Mouse (Mus musculus): Measurements from ENCODE around the gene Fgfr2. TPM values are rescaled to one million over a fixed set of nuclear protein-coding genes. Genes with fewer than 3 reads are reported as not detected.

Fgfr2 gene
- polyA plus RNA-seq, 1 experiment, result 1.7 TPM

DNA sequence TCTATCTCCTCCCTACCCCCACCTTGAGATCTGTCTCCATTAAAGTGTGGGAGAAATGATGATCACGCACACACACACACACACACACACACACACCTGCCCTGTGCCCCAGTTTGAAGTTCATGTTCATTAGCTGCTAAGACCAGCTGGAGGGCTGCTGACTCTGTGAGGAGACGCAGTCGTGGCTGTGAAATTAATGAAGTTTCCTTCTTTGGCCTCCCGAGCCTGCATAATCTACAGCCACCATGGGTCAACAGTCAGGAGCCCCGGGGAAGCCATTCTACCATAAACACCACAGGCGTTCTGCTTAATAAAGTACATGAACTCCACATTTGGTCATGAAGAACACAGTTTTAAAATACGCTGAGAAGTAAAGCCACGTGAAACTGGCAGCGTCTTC is 706.3 kb downstream of the Fgfr2 start:
- H3K79me3 ChIP-seq (ENCODE audit: low read depth), result no peaks in the 10 kb centered on the region
- H3K4me3 ChIP-seq (ENCODE audit: insufficient read depth, poor library complexity, severe bottlenecking), result no peak overlapping the region
- H3K79me2 ChIP-seq (ENCODE audit: control insufficient read depth, insufficient read depth), result no peaks in the 10 kb centered on the region
- TF ChIP-seq USF1 (IDR thresholded peaks at IDR 0.05; ENCODE audit: low read depth) (no peak), FOSL1 (IDR thresholded peaks at IDR 0.05; ENCODE audit: insufficient read depth, low read length, poor library complexity, severe bottlenecking) (no peak)
- H3K27me3 ChIP-seq (ENCODE audit: control insufficient read depth, insufficient read depth, insufficient read length), result no peaks in the 10 kb centered on the region
- H3K36me3 ChIP-seq (ENCODE audit: control insufficient read depth, insufficient read depth), result no peaks in the 10 kb centered on the region
- no peak overlapping the region for H3ac ChIP-seq (ENCODE audit: control insufficient read depth, insufficient read length, low read depth)

GRCm38 (mm10) chr7:132415866-132416265 is 707.3 kb downstream of the Fgfr2 start:
- Histone ChIP-seq H3K79me2 (ENCODE audit: control insufficient read depth, insufficient read depth) (no peaks in the 10 kb centered on the region), H3K36me3 (ENCODE audit: control insufficient read depth, insufficient read depth) (no peaks in the 10 kb centered on the region), H3K4me3 (ENCODE audit: insufficient read depth, poor library complexity, severe bottlenecking) (no peak overlapping the region), H3K79me3 (ENCODE audit: low read depth) (no peaks in the 10 kb centered on the region), H3ac (ENCODE audit: control insufficient read depth, insufficient read length, low read depth) (no peak overlapping the region), H3K27me3 (ENCODE audit: control insufficient read depth, insufficient read depth, insufficient read length) (no peaks in the 10 kb centered on the region)
- TF ChIP-seq MYOG (IDR thresholded peaks at IDR 0.05; ENCODE audit: control insufficient read depth, extremely low read depth, insufficient read length) (no peak), FOSL1 (IDR thresholded peaks at IDR 0.05; ENCODE audit: insufficient read depth, low read length, poor library complexity, severe bottlenecking) (no peak), MAX (IDR thresholded peaks at IDR 0.05) (no peak), USF1 (IDR thresholded peaks at IDR 0.05; ENCODE audit: low read depth) (no peak), CEBPB (IDR thresholded peaks at IDR 0.05; ENCODE audit: low read depth) (no peak), MYOD1 (IDR thresholded peaks at IDR 0.05; ENCODE audit: control insufficient read depth, insufficient read length, low read depth) (no peak), CTCF (IDR thresholded peaks at IDR 0.05; ENCODE audit: control insufficient read depth, insufficient read depth, insufficient read length) (no peak)

DNA sequence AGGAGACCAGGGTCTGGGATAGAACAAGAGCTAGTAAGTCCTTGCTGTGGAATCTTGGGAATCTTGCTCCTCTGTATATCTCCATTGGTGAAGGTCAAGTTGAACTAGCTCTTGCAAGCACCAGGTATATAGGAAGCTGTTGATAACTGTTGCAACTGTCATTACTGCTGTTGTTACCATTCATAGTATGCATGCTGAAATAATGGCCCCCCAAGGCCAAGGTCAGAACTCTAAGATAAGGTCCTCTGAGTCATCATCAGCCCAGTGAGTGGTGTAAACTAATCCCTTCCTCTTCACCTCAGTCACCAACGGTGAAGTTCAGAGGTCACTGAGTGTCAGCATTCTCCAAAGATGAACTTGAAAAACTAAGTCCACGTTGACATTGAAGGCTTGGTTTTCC is 710.6 kb downstream of the Fgfr2 start:
- H3K36me3 ChIP-seq (ENCODE audit: control insufficient read depth, insufficient read depth), result no peaks in the 10 kb centered on the region
- no peak overlapping the region for H3K4me3 ChIP-seq (ENCODE audit: insufficient read depth, poor library complexity, severe bottlenecking)
- H3K79me3 ChIP-seq (ENCODE audit: low read depth), result no peaks in the 10 kb centered on the region
- no peaks in the 10 kb centered on the region for H3K27me3 ChIP-seq (ENCODE audit: control insufficient read depth, insufficient read depth, insufficient read length)
- no peaks in the 10 kb centered on the region for H3K79me2 ChIP-seq (ENCODE audit: control insufficient read depth, insufficient read depth)
- TF ChIP-seq CEBPB (IDR thresholded peaks at IDR 0.05; ENCODE audit: low read depth), result no peak
- no peak for TF ChIP-seq MYOD1 (IDR thresholded peaks at IDR 0.05; ENCODE audit: control insufficient read depth, insufficient read length, low read depth)
- TF ChIP-seq MYOG (IDR thresholded peaks at IDR 0.05; ENCODE audit: control insufficient read depth, extremely low read depth, insufficient read length), result no peak
- TF ChIP-seq MAX (IDR thresholded peaks at IDR 0.05), result no peak
- no peak for TF ChIP-seq FOSL1 (IDR thresholded peaks at IDR 0.05; ENCODE audit: insufficient read depth, low read length, poor library complexity, severe bottlenecking)
- TF ChIP-seq USF1 (IDR thresholded peaks at IDR 0.05; ENCODE audit: low read depth), result no peak
- TF ChIP-seq CTCF (IDR thresholded peaks at IDR 0.05; ENCODE audit: control insufficient read depth, insufficient read depth, insufficient read length), result no peak
- no peak overlapping the region for H3ac ChIP-seq (ENCODE audit: control insufficient read depth, insufficient read length, low read depth)

DNA sequence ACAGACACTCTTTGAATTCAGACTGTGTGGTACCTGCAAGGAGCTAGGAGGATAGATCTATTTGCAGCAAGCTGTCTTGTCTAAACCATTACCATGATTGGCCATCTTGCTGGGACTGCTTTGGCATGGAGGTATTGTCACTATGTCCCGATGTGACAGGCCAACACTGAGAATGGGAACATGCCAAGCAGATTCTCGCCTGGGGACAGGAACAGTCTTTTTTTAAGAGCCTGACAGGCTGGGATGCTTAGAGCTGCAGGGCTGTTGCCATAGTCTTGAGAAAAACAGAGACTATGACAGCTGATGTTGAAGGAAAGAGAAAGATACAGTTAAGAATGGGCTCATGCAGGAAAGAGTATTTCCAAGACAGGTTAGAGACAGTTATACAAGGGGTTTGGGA is 711.4 kb downstream of the Fgfr2 start:
- H3K79me2 ChIP-seq (ENCODE audit: control insufficient read depth, insufficient read depth), result no peaks in the 10 kb centered on the region
- no peak overlapping the region for H3ac ChIP-seq (ENCODE audit: control insufficient read depth, insufficient read length, low read depth)
- H3K4me3 ChIP-seq (ENCODE audit: insufficient read depth, poor library complexity, severe bottlenecking), result no peak overlapping the region
- H3K36me3 ChIP-seq (ENCODE audit: control insufficient read depth, insufficient read depth), result no peaks in the 10 kb centered on the region
- no peaks in the 10 kb centered on the region for H3K27me3 ChIP-seq (ENCODE audit: control insufficient read depth, insufficient read depth, insufficient read length)
- TF ChIP-seq MYOG (IDR thresholded peaks at IDR 0.05; ENCODE audit: control insufficient read depth, extremely low read depth, insufficient read length), result no peak
- no peak for TF ChIP-seq FOSL1 (IDR thresholded peaks at IDR 0.05; ENCODE audit: insufficient read depth, low read length, poor library complexity, severe bottlenecking)
- TF ChIP-seq MAX (IDR thresholded peaks at IDR 0.05), result no peak
- TF ChIP-seq MYOD1 (IDR thresholded peaks at IDR 0.05; ENCODE audit: control insufficient read depth, insufficient read length, low read depth), result no peak
- TF ChIP-seq CTCF (IDR thresholded peaks at IDR 0.05; ENCODE audit: control insufficient read depth, insufficient read depth, insufficient read length), result no peak
- TF ChIP-seq CEBPB (IDR thresholded peaks at IDR 0.05; ENCODE audit: low read depth), result no peak
- TF ChIP-seq USF1 (IDR thresholded peaks at IDR 0.05; ENCODE audit: low read depth), result no peak
- H3K79me3 ChIP-seq (ENCODE audit: low read depth), result no peaks in the 10 kb centered on the region

- Histone ChIP-seq H3K36me3 (ENCODE audit: control insufficient read depth, insufficient read depth) (no peaks in the 10 kb centered on the region), H3ac (ENCODE audit: control insufficient read depth, insufficient read length, low read depth) (no peak overlapping the region), H3K79me2 (ENCODE audit: control insufficient read depth, insufficient read depth) (no peaks in the 10 kb centered on the region), H3K4me3 (ENCODE audit: insufficient read depth, poor library complexity, severe bottlenecking) (no peak overlapping the region), H3K79me3 (ENCODE audit: low read depth) (no peaks in the 10 kb centered on the region), H3K27me3 (ENCODE audit: control insufficient read depth, insufficient read depth, insufficient read length) (no peaks in the 10 kb centered on the region)
- no peak for TF ChIP-seq MYOG (IDR thresholded peaks at IDR 0.05; ENCODE audit: control insufficient read depth, extremely low read depth, insufficient read length)
Observed at GRCm38 (mm10) chr7:132410958-132411357, 712.2 kb downstream of the Fgfr2 start.

DNA sequence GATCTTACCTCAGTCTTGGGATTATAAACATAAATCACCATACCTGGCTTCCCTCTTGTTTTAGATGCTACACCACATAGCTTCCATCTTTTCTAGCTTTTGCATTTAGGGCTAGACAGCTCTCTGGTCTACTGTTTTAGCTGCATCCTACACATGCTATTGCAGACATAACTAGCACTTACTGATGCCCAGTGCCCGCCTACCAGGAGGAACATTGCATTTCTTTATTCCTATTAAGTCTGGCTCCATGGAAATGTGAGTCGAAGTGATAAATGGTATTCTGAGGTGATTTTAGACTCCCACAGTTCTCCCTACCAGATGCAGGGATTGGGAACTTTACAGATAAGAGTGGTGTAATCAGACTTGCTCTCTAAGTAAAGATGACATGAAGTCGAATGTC is 713.3 kb downstream of the Fgfr2 start:
- Histone ChIP-seq H3K4me3 (ENCODE audit: insufficient read depth, poor library complexity, severe bottlenecking) (no peak overlapping the region), H3K79me2 (ENCODE audit: control insufficient read depth, insufficient read depth) (no peaks in the 10 kb centered on the region), H3K36me3 (ENCODE audit: control insufficient read depth, insufficient read depth) (no peaks in the 10 kb centered on the region), H3K27me3 (ENCODE audit: control insufficient read depth, insufficient read depth, insufficient read length) (no peaks in the 10 kb centered on the region), H3K79me3 (ENCODE audit: low read depth) (no peaks in the 10 kb centered on the region), H3ac (ENCODE audit: control insufficient read depth, insufficient read length, low read depth) (no peak overlapping the region)
- TF ChIP-seq CTCF (IDR thresholded peaks at IDR 0.05; ENCODE audit: control insufficient read depth, insufficient read depth, insufficient read length) (no peak), CEBPB (IDR thresholded peaks at IDR 0.05; ENCODE audit: low read depth) (no peak), MAX (IDR thresholded peaks at IDR 0.05) (no peak), USF1 (IDR thresholded peaks at IDR 0.05; ENCODE audit: low read depth) (no peak), MYOD1 (IDR thresholded peaks at IDR 0.05; ENCODE audit: control insufficient read depth, insufficient read length, low read depth) (no peak), MYOG (IDR thresholded peaks at IDR 0.05; ENCODE audit: control insufficient read depth, extremely low read depth, insufficient read length) (no peak), FOSL1 (IDR thresholded peaks at IDR 0.05; ENCODE audit: insufficient read depth, low read length, poor library complexity, severe bottlenecking) (no peak)
